Mouse (Mus musculus) monocyte, adult 2 months (primary cell): Measurements from ENCODE around the gene Slc6a13.
A peak's percentile ranks its signal among the peaks of the same experiment; 100 is the strongest.

Experiments
- DNase-seq, 2 experiments: peaks; one replicate each; pipeline ENCODE4 v3.0.0; 2022; ENCODE audit warnings: low spot score in 2 of 2, low read depth in 1 of 2

Gene Slc6a13

GRCm38 (mm10) chr6:121299954-121300353 lies at the start of gene Slc6a13:
Gene Slc6a13 (plus strand): TSS chr6:121300227.
- DNase-seq: no peak

- DNase-seq: no peak
These were observed 49.6 kb upstream of the Slc6a13 start for GRCm38 (mm10) chr6:121250406-121250805.

- DNase-seq: no peak
These were observed 48.8 kb upstream of the Slc6a13 start for GRCm38 (mm10) chr6:121251256-121251655.

GRCm38 (mm10) chr6:121260548-121260947 lies 39.5 kb upstream of the Slc6a13 start:
- DNase-seq: peak in 1 of 2 experiments; percentile 58

GRCm38 (mm10) chr6:121261233-121261632 lies 38.8 kb upstream of the Slc6a13 start:
- no peak for DNase-seq

- DNase-seq: no peak
These were observed 38.0 kb upstream of the Slc6a13 start for GRCm38 (mm10) chr6:121262004-121262403.

- no peak for DNase-seq
These were observed 37.5 kb upstream of the Slc6a13 start for GRCm38 (mm10) chr6:121262496-121262895.

GRCm38 (mm10) chr6:121270156-121270555 lies 29.9 kb upstream of the Slc6a13 start:
- no peak for DNase-seq

GRCm38 (mm10) chr6:121271707-121272074 lies 28.3 kb upstream of the Slc6a13 start:
- no peak for DNase-seq

GRCm38 (mm10) chr6:121272075-121272800 lies 27.8 kb upstream of the Slc6a13 start:
- peak; percentile 28 to 50 for DNase-seq

GRCm38 (mm10) chr6:121274356-121274755 lies 25.7 kb upstream of the Slc6a13 start:
- peak in 1 of 2 experiments; percentile 10 for DNase-seq

- DNase-seq: no peak
These were observed 15.9 kb upstream of the Slc6a13 start for GRCm38 (mm10) chr6:121284132-121284531.

- no peak for DNase-seq
These were observed 710 bp upstream of the Slc6a13 start for GRCm38 (mm10) chr6:121299317-121299716.

- no peak for DNase-seq
These were observed 477 bp downstream of the Slc6a13 start for GRCm38 (mm10) chr6:121300504-121300903.

- DNase-seq: no peak
These were observed 3.6 kb downstream of the Slc6a13 start for GRCm38 (mm10) chr6:121303466-121304220.

- DNase-seq: no peak
These were observed 4.6 kb downstream of the Slc6a13 start for GRCm38 (mm10) chr6:121304630-121305029.

GRCm38 (mm10) chr6:121305571-121305970 lies 5.5 kb downstream of the Slc6a13 start:
- DNase-seq: no peak

GRCm38 (mm10) chr6:121310984-121311383 lies 11.0 kb downstream of the Slc6a13 start:
- DNase-seq: no peak

- no peak for DNase-seq
These were observed 19.1 kb downstream of the Slc6a13 start for GRCm38 (mm10) chr6:121319099-121319498.

- no peak for DNase-seq
These were observed 22.5 kb downstream of the Slc6a13 start for GRCm38 (mm10) chr6:121322381-121323110.

GRCm38 (mm10) chr6:121325298-121325697 lies 25.3 kb downstream of the Slc6a13 start:
- DNase-seq: no peak

GRCm38 (mm10) chr6:121325740-121326139 lies 25.7 kb downstream of the Slc6a13 start:
- DNase-seq: no peak
